Mouse (Mus musculus) neural tube, embryonic 11.5 days (tissue): ENCODE results near the gene Tctex1d2. TPM values are rescaled to one million over a fixed set of nuclear protein-coding genes. Genes with fewer than 3 reads are reported as not detected.
A peak's percentile ranks its signal among the peaks of the same experiment; 100 is the strongest.

ENCODE experiments used
- ATAC-seq: fragments of 200-750 bp; cut with Nextera tagmentation; 2 replicates; pipeline ENCODE4 v1.8.0; 2017; ENCODE audit warnings: moderate number of reproducible peaks, mild to moderate bottlenecking, moderate TSS enrichment, moderate library complexity; ENCODE audit not compliant: insufficient read depth, low FRiP score, low TSS enrichment
- DNase-seq: peaks from one replicate; pipeline ENCODE4 v3.0.0-alpha.2; 2015; ENCODE audit warnings: low spot score
- H3K27ac ChIP-seq: fragments of 300-500 bp; sonication (generic); 2 replicates; pipeline ENCODE4 v1.5.1; 2014; ENCODE audit warnings: low read depth, mild to moderate bottlenecking, low read length
- H3K27me3 ChIP-seq: fragments of 300-500 bp; sonication (generic); 2 replicates; pipeline ENCODE4 v1.6.1; 2014; ENCODE audit warnings: mild to moderate bottlenecking, low read length, mixed read lengths; ENCODE audit not compliant: control insufficient read depth, insufficient read depth
- H3K36me3 ChIP-seq: fragments of 300-500 bp; sonication (generic); 2 replicates; pipeline ENCODE4 v1.6.1; 2014; ENCODE audit warnings: mild to moderate bottlenecking, low read length, moderate library complexity, mixed read lengths; ENCODE audit not compliant: control insufficient read depth, insufficient read depth
- H3K4me1 ChIP-seq: fragments of 300-500 bp; sonication (generic); 2 replicates; pipeline ENCODE4 v1.6.1; 2014; ENCODE audit warnings: low read length, mixed read lengths; ENCODE audit not compliant: control insufficient read depth, insufficient read depth
- H3K4me2 ChIP-seq: fragments of 300-500 bp; sonication (generic); 2 replicates; pipeline ENCODE4 v1.6.1; 2014; ENCODE audit warnings: low read depth, mild to moderate bottlenecking, moderate library complexity
- H3K4me3 ChIP-seq: fragments of 300-500 bp; sonication (generic); 2 replicates; pipeline ENCODE4 v1.5.1; 2014; ENCODE audit warnings: low read depth, low read length
- H3K9ac ChIP-seq: fragments of 300-500 bp; sonication (generic); 2 replicates; pipeline ENCODE4 v1.6.1; 2014; ENCODE audit warnings: mild to moderate bottlenecking, low read length
- H3K9me3 ChIP-seq: fragments of 300-500 bp; sonication (generic); 2 replicates; pipeline ENCODE4 v1.6.1; 2016; ENCODE audit warnings: low read length; ENCODE audit not compliant: control insufficient read depth
- WGBS: fragments of 180-500 bp; shearing (Covaris S2); extraction: QIAGEN DNeasy Blood & Tissue Kit; methylation state at CpG from one replicate; pipeline ENCODE4 v1.1.7; 2014; 5-methylcytosine and 5-hydroxymethylcytosine counted together
- polyA plus RNA-seq: library from polyadenylated mRNA; unstranded; fragments of >200 nt; fragmentation: Nextera tagmentation; extraction: Ambion mirVana; gene quantifications from 2 replicates; pipeline ENCODE4 v1.2.1, GENCODE M21; 2014

The Tctex1d2 gene
- polyA plus RNA-seq, 1 experiment from 2014 or later = 23.4 TPM

GRCm38 (mm10) chr16:32417457-32417856, 2.0 kb upstream of the Tctex1d2 start:
- no peak for ATAC-seq
- no peaks in the 10 kb centered on the region for H3K9me3 ChIP-seq
- peaks cover 2% of the 10 kb centered on the region; the same call in 1 of the 2 replicates for H3K4me1 ChIP-seq
- no peak overlapping the region for H3K4me2 ChIP-seq
- no peak overlapping the region for H3K9ac ChIP-seq
- no peaks in the 10 kb centered on the region for H3K27me3 ChIP-seq
- WGBS = 68% methylated on average over 1 of the region's 1 CpGs
- no peak overlapping the region for H3K27ac ChIP-seq
- no peaks in the 10 kb centered on the region for H3K36me3 ChIP-seq
- DNase-seq = no peak
- H3K4me3 ChIP-seq = no peak overlapping the region

GRCm38 (mm10) chr16:32427506-32427905, 8.0 kb downstream of the Tctex1d2 start:
- DNase-seq = no peak
- H3K9me3 ChIP-seq = no peaks in the 10 kb centered on the region
- no peaks in the 10 kb centered on the region for H3K27me3 ChIP-seq
- ATAC-seq = no peak
- H3K36me3 ChIP-seq = no peaks in the 10 kb centered on the region
- H3K4me2 ChIP-seq = no peak overlapping the region
- H3K9ac ChIP-seq = no peak overlapping the region
- no peak overlapping the region for H3K27ac ChIP-seq
- WGBS = 79% methylated on average over 3 of the region's 3 CpGs
- H3K4me1 ChIP-seq = peaks cover 10% of the 10 kb centered on the region; the same call in 1 of the 2 replicates
- H3K4me3 ChIP-seq = no peak overlapping the region

- DNase-seq = peak; percentile 93
- H3K4me1 ChIP-seq = peaks cover 10% of the 10 kb centered on the region; the same call in 1 of the 2 replicates
- H3K4me2 ChIP-seq = peak within 1 kb of the TSS; percentile 92
- under 1% methylated on average over 54 of the region's 54 CpGs for WGBS
- H3K9me3 ChIP-seq = no peaks in the 10 kb centered on the region
- H3K36me3 ChIP-seq = no peaks in the 10 kb centered on the region
- peak within 1 kb of the TSS; percentile 88 for H3K27ac ChIP-seq
- no peaks in the 10 kb centered on the region for H3K27me3 ChIP-seq
- peak; percentile 93 for ATAC-seq
- H3K4me3 ChIP-seq = peak within 1 kb of the TSS; percentile 79
- H3K9ac ChIP-seq = peak within 1 kb of the TSS; percentile 82
These were observed 11.1 kb downstream of the Tctex1d2 start, which contains the start of gene Pcyt1a for GRCm38 (mm10) chr16:32430474-32431046. Gene Pcyt1a, plus strand, starts transcription at chr16:32430921.

- peak overlapping the region; percentile 79 for H3K4me3 ChIP-seq
- no peaks in the 10 kb centered on the region for H3K9me3 ChIP-seq
- H3K4me1 ChIP-seq = peaks cover 10% of the 10 kb centered on the region; the same call in 1 of the 2 replicates
- H3K27ac ChIP-seq = peak overlapping the region; percentile 88
- no peaks in the 10 kb centered on the region for H3K27me3 ChIP-seq
- ATAC-seq (no peak; the same call in 1 of the 2 replicates), DNase-seq (no peak)
- H3K36me3 ChIP-seq = no peaks in the 10 kb centered on the region
- 3% methylated on average over 28 of the region's 28 CpGs for WGBS
- peak overlapping the region; percentile 92 for H3K4me2 ChIP-seq
- peak overlapping the region; percentile 82 for H3K9ac ChIP-seq
These were observed 11.6 kb downstream of the Tctex1d2 start for GRCm38 (mm10) chr16:32431047-32431591.

- Histone ChIP-seq H3K4me1 (peaks cover 10% of the 10 kb centered on the region; the same call in 1 of the 2 replicates), H3K36me3 (no peaks in the 10 kb centered on the region), H3K9ac (no peak overlapping the region), H3K9me3 (no peaks in the 10 kb centered on the region), H3K27me3 (no peaks in the 10 kb centered on the region), H3K4me2 (peak overlapping the region; percentile 92; the same call in 1 of the 2 replicates), H3K4me3 (peak overlapping the region; percentile 79; the same call in 1 of the 2 replicates), H3K27ac (no peak overlapping the region)
- 78% methylated on average over 1 of the region's 1 CpGs for WGBS
- ATAC-seq (no peak), DNase-seq (no peak)
These were observed 12.4 kb downstream of the Tctex1d2 start for GRCm38 (mm10) chr16:32431926-32432325.

- no peak overlapping the region for H3K9ac ChIP-seq
- H3K27ac ChIP-seq = no peak overlapping the region
- no peaks in the 10 kb centered on the region for H3K9me3 ChIP-seq
- DNase-seq (no peak), ATAC-seq (no peak)
- H3K4me1 ChIP-seq = peaks cover 10% of the 10 kb centered on the region; the same call in 1 of the 2 replicates
- 81% methylated on average over 2 of the region's 2 CpGs for WGBS
- H3K4me2 ChIP-seq = no peak overlapping the region
- no peaks in the 10 kb centered on the region for H3K27me3 ChIP-seq
- no peak overlapping the region for H3K4me3 ChIP-seq
- H3K36me3 ChIP-seq = no peaks in the 10 kb centered on the region
These were observed 13.6 kb downstream of the Tctex1d2 start for GRCm38 (mm10) chr16:32433138-32433537.

- Histone ChIP-seq H3K27me3 (no peaks in the 10 kb centered on the region), H3K27ac (no peak overlapping the region), H3K9me3 (no peaks in the 10 kb centered on the region), H3K4me1 (peaks cover 10% of the 10 kb centered on the region; the same call in 1 of the 2 replicates), H3K4me3 (no peak overlapping the region), H3K9ac (no peak overlapping the region), H3K36me3 (no peaks in the 10 kb centered on the region), H3K4me2 (no peak overlapping the region)
- DNase-seq = no peak
- no peak for ATAC-seq
- 62% methylated on average over 6 of the region's 6 CpGs for WGBS
These were observed 14.6 kb downstream of the Tctex1d2 start for GRCm38 (mm10) chr16:32434066-32434465.

- Histone ChIP-seq H3K27me3 (no peaks in the 10 kb centered on the region), H3K4me2 (no peak overlapping the region), H3K9ac (no peak overlapping the region), H3K9me3 (no peaks in the 10 kb centered on the region), H3K27ac (no peak overlapping the region), H3K4me3 (no peak overlapping the region), H3K36me3 (no peaks in the 10 kb centered on the region), H3K4me1 (peaks cover 9% of the 10 kb centered on the region; the same call in 1 of the 2 replicates)
- DNase-seq (no peak), ATAC-seq (no peak)
These were observed 15.2 kb downstream of the Tctex1d2 start for GRCm38 (mm10) chr16:32434691-32435090.

- Histone ChIP-seq H3K4me3 (no peak overlapping the region), H3K9ac (no peak overlapping the region), H3K9me3 (no peaks in the 10 kb centered on the region), H3K27me3 (no peaks in the 10 kb centered on the region), H3K27ac (no peak overlapping the region), H3K4me2 (no peak overlapping the region), H3K4me1 (peaks cover 5% of the 10 kb centered on the region; the same call in 1 of the 2 replicates), H3K36me3 (no peaks in the 10 kb centered on the region)
- ATAC-seq (no peak), DNase-seq (no peak)
- WGBS = 76% methylated on average over 1 of the region's 1 CpGs
These were observed 17.2 kb downstream of the Tctex1d2 start for GRCm38 (mm10) chr16:32436657-32437056.
